Mouse (Mus musculus) thymus, postnatal 36 days (tissue): Measurements from ENCODE around the gene Elac2.

Experiments
- DNase-seq, 2 experiments: peaks; one replicate each; pipeline ENCODE4 v3.0.0; 2022; ENCODE audit warnings: mixed read lengths in 2 of 2

The Elac2 gene

GRCm38 (mm10) chr11:64978720-64979488, at the start of gene Elac2:
TSS of gene Elac2 (plus strand) at chr11:64979038.
- DNase-seq = peak; percentile 97 to 98

DNA sequence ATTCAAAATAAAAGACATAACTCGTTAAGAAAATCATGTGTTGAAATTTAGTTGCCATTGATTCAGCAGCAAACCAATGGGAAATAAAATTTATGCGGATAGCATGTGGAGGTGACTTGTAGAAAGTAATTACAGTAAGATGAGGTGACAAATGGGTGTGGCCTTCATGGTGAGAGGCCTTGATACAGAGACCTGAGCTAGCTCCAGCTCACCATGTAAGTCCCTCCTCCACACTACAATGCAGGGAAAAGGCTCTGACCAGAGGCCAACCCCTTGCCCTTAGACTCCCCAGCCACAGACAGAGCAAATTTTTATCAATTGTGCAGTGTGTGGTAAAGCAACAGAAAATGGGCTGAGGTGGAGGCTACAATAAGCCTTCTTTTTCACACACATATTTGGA, 49.7 kb upstream of the Elac2 start:
- DNase-seq = no peak

DNA sequence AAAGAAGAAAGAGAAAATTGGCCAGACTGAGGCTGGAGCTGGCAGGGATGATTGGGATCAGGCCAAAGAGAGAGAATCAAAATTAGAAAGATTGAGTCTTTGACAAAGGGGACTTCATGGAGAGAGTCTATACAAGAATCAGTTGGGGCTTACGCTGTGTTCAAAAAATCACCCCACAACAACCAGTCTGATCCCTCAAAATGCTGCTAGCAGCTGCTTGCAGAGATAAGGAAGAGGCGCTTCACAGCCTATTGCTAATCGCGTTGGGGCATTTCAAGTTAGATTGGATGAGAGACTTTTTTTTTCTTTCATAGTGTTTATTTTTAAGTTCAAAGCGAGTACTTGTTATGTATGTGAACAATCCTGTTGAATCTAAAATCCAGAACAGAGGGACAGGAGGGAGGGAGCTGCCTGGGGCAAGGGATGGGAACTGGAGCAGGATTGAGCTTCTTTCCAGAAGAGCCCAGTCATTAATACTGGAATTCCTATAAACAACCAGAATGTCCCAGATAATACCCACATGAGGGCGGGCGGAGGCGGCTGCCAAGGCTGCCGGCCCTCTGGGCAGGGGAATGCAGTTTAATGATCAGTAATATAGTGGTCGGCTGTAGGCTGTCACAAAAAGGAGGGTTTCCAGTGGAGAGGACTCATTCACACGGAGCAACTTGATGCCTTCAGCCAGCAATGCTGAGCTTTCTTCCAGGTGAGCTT, 47.6 kb upstream of the Elac2 start:
- no peak for DNase-seq

- DNase-seq = no peak
Observed at GRCm38 (mm10) chr11:64937226-64937625, 41.6 kb upstream of the Elac2 start.

DNA sequence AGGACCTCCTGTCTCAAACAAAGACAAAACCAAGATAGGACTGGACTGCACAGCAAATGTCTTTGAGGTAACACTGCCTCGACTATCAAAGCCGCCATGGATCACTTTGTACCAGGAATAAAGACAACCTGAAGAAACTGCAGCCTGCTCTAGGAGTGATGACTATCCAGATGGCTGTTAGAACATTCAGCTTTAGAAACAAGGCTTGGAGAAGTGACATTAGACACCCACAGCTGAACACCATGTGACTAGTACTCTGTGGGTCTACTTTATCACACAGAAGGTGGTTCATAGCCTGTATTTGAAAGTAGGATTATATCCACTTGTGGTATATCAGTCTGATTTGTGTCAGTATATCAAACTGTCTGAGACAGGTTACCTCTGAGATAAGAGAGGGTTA, 37.6 kb upstream of the Elac2 start:
- no peak for DNase-seq

DNA sequence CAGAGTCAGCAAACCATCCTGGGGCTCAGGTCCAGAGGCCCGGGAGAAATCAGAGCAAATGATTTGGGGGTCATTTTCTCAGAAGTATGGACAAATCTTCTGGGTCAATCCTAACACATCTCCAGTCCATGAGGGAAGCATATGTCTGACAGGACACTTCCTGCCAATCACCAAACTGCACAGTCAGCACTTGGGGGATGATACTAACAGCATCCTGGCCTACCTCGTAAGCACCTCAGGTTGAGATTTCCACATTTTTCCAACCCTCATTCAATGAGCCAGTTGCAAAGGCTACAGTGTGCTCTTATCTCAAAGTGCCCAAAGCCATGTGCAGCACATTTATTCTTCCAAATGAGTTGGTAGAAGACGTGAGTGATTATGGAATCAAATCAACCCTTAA, 29.1 kb upstream of the Elac2 start:
- DNase-seq = no peak

GRCm38 (mm10) chr11:64956962-64957729, 21.7 kb upstream of the Elac2 start:
- no peak for DNase-seq

DNA sequence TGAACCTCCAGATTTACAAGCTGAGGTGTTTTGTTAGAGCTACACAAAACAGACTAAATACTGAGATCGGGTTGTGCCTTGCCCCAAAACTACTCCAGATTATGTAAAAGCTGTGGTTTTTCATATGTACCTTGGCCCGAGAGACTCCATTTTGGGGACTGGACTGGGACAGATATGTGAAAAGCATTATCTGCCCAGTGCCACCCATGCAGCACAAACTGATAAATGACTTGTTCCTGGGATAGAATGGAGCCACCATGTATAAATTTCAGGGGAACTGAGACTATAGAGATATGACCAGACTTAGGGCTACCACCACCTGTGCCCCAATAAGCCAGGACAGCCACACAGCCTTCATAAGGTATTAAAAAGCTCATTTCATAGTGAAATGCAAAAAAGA, 16.2 kb upstream of the Elac2 start:
- no peak for DNase-seq

DNA sequence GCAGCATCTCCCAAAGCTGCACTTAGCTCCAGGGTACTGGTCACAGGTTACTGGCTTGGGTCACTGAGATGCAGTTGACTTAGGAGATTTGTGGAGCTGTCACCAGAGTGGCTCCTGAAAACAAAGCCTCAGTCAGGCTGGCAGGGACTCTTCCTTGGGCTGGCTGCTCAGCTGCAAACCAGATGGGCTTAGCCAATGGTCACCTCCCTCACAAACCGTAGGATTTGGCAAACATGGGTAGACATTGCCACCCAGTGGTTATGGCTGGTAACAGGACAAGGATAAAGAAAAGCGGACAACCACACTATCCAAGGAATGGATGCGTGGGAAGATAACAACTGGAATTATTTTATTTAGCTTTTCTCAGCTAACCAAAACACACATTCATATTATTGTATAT, 10.3 kb upstream of the Elac2 start:
- peak; percentile 6 to 19 for DNase-seq

DNA sequence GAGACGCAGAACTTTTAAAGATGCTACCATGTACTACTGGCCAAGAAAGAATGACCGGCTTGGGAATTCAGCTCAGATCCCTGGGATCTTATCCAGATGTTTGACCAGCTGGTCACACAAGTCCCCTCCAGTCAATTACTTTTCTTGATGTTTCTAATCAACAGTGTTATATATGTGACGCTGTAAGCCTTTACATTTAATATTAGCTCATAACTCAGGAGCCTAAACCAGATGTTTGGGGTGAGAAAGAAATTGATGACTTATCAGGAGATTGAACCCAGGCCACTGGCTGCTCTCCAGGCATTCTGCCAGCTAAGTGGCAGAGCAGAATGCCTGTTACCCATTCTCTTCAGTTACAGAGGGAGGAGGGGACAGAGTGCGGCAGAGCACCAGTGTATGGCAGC, 9.9 kb upstream of the Elac2 start:
- DNase-seq = no peak

DNA sequence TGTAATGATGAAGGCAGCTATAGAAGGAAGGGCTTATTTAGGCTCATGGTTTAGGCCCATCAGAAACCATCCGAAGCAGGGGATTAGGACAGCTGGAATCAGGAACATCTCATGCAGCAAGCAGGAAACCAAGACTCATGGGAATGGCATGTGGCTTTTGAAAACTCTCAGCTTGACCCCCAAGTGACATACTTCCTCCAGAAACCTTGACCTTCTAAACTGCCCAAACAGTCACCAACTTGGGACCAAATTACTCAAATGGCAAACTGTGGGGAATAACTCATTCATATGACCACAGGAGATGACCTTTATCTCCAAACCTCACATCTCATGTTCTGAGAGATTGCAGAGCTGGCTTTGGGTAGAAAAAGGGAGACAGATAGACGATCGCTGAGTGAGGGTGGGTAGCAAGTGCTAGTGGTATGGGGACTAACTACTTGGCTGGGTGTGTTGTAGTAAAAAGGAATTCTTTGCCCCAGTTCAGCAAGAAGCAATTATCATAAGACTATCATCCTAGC, 7.3 kb upstream of the Elac2 start:
- DNase-seq = no peak

DNA sequence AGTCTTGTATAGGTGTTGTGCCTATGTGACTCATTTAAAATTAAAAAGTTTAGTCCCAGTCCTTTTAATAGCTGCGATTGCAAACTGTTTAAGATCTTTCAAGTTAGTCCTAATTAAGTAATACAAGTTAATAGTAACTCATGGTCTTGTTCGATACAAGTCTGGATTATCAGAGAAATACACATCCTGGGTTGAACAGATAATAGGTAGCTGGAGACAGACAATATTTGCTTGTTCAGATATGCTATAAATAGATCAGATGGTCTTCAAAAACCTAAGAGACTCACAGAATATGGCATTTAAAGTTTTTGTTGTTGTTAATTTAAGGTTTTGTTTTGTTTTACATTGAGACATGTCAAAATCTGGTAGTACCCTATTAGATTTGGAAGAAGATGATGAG, 6.4 kb upstream of the Elac2 start:
- DNase-seq = no peak

DNA sequence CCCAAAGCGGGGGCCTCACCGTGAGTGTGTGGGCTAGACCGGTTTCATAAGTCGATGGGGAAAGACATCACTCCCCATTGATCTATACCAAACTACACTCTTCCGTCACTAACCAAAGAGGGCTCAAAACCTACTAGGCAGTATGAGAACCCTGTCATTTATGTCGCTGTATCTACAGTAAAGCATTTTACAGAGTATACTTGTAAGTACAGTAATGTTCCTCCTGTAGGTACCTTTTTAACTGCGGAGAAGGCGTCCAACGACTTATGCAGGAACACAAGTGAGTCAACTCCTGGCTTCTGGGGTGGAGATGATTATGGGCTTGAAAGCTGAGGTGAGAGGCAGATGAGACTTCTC, 629 bp downstream of the Elac2 start:
- no peak for DNase-seq

DNA sequence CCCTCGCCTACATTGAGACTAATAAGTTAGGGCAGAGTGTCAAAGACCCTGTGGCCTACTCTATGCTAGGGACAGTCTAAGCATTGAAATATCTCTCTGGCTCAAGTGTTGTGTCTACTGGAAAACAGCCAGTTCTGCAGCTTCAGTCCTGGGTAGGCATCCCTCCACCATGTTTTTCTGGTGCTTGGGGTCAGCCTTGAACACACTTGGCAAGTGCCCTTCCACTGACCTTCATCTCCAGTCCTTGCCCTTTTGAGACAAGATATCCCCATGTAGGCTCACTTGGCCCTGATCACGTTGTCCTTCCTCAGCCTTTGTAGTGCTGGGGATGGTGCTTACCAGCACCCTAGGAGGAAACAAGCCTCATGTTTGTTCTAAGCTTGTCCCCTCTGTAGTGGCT, 9.7 kb downstream of the Elac2 start:
- DNase-seq = no peak

GRCm38 (mm10) chr11:64998439-64998838, 19.6 kb downstream of the Elac2 start:
- DNase-seq = no peak

DNA sequence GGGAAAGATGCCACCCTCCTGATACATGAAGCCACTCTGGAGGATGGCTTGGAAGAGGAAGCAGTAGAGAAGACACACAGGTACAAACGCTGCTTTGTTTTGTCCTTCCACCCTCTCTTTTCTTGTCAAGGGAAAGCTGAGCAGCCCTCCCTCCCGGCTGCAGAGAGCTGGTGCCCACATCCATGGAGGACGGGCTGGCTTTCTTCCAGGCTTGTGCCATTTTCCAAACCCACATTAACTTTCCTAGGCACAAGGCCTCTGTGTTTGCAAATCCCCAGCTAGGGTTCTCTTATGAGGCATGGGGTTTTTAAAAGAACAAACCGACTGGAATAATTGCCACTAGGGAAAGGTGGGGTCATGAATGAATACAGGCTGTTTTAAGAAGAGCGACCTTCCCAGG, 20.8 kb downstream of the Elac2 start:
- no peak for DNase-seq

- DNase-seq = no peak
Observed at GRCm38 (mm10) chr11:65001729-65002128, 22.9 kb downstream of the Elac2 start.

DNA sequence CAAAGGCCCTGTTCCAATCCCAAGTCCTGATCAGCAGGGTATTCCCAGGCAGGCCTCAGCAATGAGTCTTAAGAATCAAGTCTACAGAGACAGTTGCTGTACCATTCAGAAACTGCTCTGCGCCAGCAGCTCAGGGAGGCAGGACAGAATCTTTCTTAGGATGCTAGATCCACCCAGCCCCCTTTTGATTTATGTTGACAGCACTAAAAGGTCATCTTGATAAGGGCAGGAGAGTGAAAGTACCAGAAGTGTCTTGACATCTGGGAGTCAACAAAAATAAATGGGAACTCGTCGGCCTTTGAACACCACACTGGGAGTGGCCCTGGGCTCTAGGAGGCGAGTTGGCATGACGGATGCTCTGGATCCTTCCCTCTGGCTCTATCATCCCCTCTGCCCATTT, 24.8 kb downstream of the Elac2 start:
- DNase-seq = no peak

- no peak for DNase-seq
Observed at GRCm38 (mm10) chr11:65004836-65005235, 26.0 kb downstream of the Elac2 start.

- no peak for DNase-seq
Observed at GRCm38 (mm10) chr11:65006047-65006446, 27.2 kb downstream of the Elac2 start.

DNA sequence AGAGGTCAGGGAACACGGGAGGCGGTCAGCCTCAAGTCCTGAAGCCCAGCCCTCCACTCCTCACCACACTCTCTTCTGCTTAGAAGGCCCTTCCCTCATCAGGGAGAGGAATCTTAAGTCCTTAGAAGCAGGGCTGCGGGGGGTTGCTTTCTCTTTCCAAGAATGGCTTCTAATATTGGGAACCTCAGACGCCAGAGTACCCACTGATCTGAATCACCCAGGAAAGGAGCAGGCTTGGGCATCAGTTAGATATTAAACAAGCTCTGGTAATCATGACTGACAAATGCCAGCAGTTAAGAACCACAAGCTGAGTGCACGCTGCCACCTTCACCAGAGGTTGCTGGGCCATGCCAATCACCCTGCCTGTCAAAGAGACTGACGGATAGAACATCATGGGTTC, 35.1 kb downstream of the Elac2 start:
- no peak for DNase-seq

GRCm38 (mm10) chr11:65016754-65017153, 37.9 kb downstream of the Elac2 start:
- DNase-seq = no peak

GRCm38 (mm10) chr11:65020744-65021143, 41.9 kb downstream of the Elac2 start:
- DNase-seq = no peak

DNA sequence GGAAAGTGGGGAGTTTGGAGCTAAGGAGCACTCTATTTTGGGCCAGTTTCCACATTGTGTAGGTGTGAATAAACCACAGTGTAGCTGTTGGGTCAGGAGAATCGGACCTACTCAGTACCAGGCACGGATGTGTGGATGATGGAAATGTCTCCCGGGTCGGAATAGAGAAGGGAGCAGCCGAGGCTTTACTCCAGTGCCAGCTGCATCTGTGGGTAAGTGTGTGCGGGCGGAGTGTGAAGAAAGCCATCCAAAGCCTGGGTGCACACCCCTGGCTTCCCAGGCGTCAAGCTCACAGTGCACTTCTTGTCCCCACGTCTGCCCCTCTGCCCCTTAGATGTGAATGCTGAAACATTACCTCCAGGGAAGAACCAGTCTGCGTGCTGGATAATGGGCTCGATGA, 43.9 kb downstream of the Elac2 start:
- no peak for DNase-seq
